Mouse (Mus musculus): ENCODE data around the gene Bsg. TPM values are rescaled to one million over a fixed set of nuclear protein-coding genes. Genes with fewer than 3 reads are reported as not detected.

Gene Bsg
- polyA plus RNA-seq, 1 experiment from 2014 or later = 717 TPM

DNA sequence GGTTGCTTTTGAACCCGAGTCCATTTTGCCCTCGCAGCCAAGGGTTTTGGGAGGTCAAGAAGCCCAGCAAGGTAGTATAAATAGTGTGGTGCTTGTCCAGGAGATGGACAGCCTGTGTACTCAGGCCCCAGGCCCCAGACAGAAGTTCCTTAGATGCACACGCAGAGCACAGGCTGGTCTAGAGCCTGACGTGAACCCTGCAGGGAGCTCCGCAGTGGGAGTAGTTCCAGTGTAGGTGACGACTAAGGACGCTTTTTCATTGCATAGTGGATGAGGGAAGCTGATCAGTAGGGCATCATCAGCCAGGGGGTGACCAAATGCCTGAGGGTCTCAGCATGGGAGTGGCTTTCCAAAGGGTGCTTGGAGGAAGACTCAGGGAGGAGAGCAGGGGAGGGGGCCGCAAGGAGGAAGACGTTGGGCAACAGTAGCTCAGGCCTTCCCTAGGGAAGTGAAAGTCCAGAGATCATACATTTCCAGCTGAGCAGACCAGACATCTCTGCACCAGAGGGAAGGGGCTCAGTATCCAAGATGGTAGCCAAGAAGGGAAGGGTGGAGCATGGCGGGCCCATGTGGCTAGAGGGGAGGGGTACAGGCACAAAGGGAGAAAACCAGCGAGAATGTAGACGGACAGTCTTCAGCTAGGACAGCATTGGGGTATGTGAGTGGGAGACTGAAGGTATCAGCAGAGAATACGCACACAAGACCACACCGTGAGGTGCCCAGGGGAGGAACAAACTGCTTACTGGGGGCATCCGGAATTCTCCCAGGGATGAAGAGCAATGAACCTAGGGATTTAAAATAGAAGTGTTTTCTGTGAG is 34.0 kb upstream of the Bsg start:
- peak; percentile 35 for ATAC-seq (ENCODE audit: low FRiP score)
- 35% methylated on average over 15 of the region's 15 CpGs for WGBS
- Histone ChIP-seq H3K4me1 (replicated peaks) (peaks cover 31% of the 10 kb centered on the region), H3K9me3 (no peaks in the 10 kb centered on the region), H3K27me3 (no peaks in the 10 kb centered on the region), H3K27ac (peak overlapping the region; percentile 98), H3K4me3 (peak overlapping the region; percentile 88), H3K9ac (peak overlapping the region; percentile 94), H3K36me3 (peaks cover 23% of the 10 kb centered on the region), H3K4me2 (peak overlapping the region; percentile 97)

DNA sequence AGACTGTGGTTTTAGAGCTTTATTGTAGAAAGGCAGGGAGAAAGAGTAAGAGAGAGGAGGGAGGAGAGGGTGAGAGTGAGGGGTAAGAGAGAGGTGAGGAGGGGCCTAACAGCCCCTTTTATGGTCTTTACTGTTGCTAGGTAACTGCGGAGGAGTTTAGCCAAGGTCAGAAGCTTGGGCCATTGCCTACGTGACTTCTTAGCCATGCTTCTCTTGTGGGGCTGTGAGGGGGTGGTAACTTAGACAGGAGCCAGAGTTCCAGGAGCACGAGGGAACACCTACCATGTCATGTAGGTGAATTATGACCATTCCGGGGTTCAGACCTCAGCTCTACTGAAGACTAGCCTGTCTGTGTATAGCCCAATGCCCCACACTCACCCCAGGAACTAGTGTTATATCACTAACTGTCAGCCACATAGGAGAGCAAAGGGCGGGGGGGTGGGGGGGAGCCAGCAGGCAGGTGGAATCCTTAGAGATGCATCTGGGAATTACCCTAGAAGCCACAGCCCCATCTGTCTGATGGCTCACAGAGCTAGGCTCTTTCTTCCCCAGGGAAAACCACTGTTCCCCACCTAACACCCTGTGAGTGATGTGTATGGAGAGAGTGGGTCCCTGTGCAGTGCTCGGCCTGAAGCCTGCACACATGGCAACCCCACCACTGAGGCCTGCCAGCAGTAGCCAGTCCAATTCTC is 32.7 kb upstream of the Bsg start:
- H3K9ac ChIP-seq = 0 out of 2 replicates have a peak overlapping the region, but pooled peaks have one; percentile 94
- no peaks in the 10 kb centered on the region for H3K9me3 ChIP-seq
- no peak for ATAC-seq (ENCODE audit: low FRiP score)
- H3K27ac ChIP-seq = no peak overlapping the region
- WGBS = 55% methylated on average over 6 of the region's 6 CpGs
- peaks cover 35% of the 10 kb centered on the region for H3K36me3 ChIP-seq
- peak overlapping the region; percentile 97; the same call in 1 of the 2 replicates for H3K4me2 ChIP-seq
- no peaks in the 10 kb centered on the region for H3K27me3 ChIP-seq
- H3K4me1 ChIP-seq (replicated peaks) = peaks cover 31% of the 10 kb centered on the region
- 0 out of 2 replicates have a peak overlapping the region, but pooled peaks have one; percentile 88 for H3K4me3 ChIP-seq

DNA sequence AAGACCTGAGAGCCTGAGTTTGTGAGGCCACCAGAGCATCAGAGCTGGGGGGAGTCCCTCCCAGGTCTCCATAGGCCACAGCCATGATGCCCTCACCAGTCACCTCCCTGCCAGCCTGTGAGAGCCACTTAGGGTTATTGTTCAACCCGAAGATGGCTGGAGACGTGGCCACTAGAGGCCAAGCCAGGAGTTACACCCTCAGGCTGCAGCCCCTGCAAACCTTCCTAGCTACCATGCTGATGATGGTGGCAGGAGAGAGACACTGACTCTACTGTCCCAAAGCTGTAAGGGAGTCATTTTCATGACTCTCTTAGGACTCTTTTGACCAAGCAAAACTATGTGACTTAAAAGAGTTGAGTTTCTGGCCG is 32.2 kb upstream of the Bsg start:
- H3K4me2 ChIP-seq = no peak overlapping the region
- no peak for ATAC-seq (ENCODE audit: low FRiP score)
- H3K27me3 ChIP-seq = no peaks in the 10 kb centered on the region
- WGBS = 67% methylated on average over 3 of the region's 3 CpGs
- no peak overlapping the region for H3K9ac ChIP-seq
- no peak overlapping the region for H3K4me3 ChIP-seq
- H3K27ac ChIP-seq = no peak overlapping the region
- H3K9me3 ChIP-seq = no peaks in the 10 kb centered on the region
- peaks cover 31% of the 10 kb centered on the region for H3K4me1 ChIP-seq (replicated peaks)
- peaks cover 37% of the 10 kb centered on the region for H3K36me3 ChIP-seq

DNA sequence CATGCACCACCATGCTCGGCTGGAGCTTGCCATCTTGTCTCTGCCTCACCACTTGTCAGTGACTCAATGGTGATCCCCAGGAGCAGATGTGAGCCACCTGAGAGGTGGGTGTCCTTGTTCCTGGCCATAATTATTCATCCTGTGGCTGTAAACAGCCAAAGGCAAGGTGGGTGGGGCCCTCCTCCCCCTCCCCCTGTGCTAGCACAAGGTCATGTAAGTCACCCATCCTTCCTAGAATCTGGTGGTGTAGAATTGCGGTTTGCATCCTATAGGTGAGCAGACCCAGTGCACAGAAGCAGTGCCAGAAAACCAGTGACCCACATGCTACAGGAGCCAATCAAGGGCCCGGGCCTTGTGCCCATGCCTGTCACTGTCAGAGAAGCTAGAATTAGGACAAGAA is 31.2 kb upstream of the Bsg start:
- no peak for ATAC-seq (ENCODE audit: low FRiP score)
- peaks cover 29% of the 10 kb centered on the region for H3K4me1 ChIP-seq (replicated peaks)
- peaks cover 37% of the 10 kb centered on the region for H3K36me3 ChIP-seq
- no peaks in the 10 kb centered on the region for H3K9me3 ChIP-seq
- 97% methylated on average over 3 of the region's 3 CpGs for WGBS
- no peak overlapping the region for H3K9ac ChIP-seq
- no peaks in the 10 kb centered on the region for H3K27me3 ChIP-seq
- no peak overlapping the region for H3K27ac ChIP-seq
- no peak overlapping the region for H3K4me3 ChIP-seq
- no peak overlapping the region for H3K4me2 ChIP-seq

DNA sequence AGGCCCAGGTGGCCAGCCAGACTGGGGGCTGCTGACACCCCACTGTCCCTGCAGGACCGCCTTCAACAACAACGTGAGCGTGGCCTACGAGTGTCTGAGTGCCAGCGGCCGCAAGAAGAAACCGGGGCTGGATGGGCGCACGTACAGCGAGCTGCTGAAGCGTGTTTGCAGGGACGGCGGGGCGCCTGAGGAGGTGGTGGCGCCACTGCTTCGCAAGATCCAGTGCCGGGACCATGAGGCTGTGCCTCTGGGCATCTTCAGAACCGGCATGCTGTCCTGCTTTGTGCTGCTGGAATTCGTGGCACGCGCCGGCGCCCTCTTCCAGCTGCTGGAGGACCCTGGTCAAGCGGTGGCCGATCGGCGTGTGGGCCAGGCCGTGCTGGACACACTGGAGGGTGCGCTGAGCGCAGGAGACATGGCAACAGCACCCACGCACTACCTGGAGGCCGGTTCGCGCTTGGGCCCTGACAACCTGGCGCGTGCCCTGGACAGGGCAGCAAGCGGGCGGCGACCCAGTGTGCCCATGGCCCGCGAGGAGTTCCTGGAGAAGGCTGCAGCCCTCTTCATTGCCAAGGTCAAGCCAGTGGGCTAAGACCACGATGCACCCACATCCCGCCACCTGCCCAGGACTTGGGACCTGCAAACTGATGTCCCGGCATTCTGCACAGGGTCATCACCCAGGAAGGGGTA is 28.8 kb upstream of the Bsg start:
- H3K36me3 ChIP-seq = peaks cover 37% of the 10 kb centered on the region
- H3K27ac ChIP-seq = no peak overlapping the region
- H3K9me3 ChIP-seq = no peaks in the 10 kb centered on the region
- ATAC-seq (ENCODE audit: low FRiP score) = no peak
- H3K27me3 ChIP-seq = no peaks in the 10 kb centered on the region
- no peak overlapping the region for H3K4me3 ChIP-seq
- H3K4me1 ChIP-seq (replicated peaks) = peaks cover 17% of the 10 kb centered on the region
- 54% methylated on average over 44 of the region's 44 CpGs for WGBS
- no peak overlapping the region for H3K9ac ChIP-seq
- H3K4me2 ChIP-seq = no peak overlapping the region

DNA sequence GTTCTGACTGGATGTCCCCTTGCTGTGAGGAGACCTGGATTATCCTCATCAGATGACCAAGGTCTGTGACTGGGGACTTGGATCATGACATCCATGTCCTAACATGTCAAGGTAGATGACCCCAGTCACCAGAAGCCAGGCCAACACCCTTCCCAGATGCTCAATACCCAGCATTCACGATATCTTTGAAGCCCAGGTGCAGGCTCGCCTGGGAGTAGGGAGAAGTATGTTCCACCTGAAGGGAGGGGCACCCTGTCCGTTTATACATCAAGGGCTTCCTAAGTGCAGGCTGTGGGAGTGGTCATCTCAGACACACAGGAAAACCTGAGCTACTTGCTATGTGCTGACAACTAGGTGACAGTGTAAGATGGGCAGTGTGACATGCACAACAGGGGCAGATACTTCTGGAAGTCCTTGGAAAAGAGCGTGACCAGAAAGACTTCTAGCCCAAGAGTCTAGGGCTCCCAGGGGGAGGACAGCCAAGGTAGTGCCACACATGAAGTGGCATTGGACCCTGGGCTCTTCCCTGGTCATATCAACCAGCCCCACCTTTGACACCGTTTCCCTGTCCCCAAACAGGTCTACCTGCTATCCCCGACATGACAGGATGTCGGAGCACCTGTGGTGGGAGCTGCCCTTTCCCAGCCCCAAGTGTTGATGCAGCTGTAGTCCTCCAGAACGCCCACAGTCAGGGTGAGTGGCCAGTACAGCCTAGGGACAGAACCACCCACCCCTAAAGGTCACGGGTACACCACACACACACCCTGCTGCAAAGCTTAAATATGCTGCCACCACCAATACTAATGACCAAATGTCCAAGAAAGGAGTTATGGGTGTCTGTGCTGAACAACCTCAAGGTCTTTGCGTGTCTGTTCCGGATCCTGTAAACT is 23.4 kb upstream of the Bsg start:
- Histone ChIP-seq H3K4me2 (peak overlapping the region; percentile 65), H3K36me3 (peaks cover 27% of the 10 kb centered on the region), H3K9me3 (no peaks in the 10 kb centered on the region), H3K9ac (peak overlapping the region; percentile 90), H3K4me1 (replicated peaks) (peaks cover 26% of the 10 kb centered on the region), H3K27ac (peak overlapping the region; percentile 92), H3K4me3 (peak overlapping the region; percentile 88), H3K27me3 (no peaks in the 10 kb centered on the region)
- WGBS = 40% methylated on average over 11 of the region's 11 CpGs
- ATAC-seq (ENCODE audit: low FRiP score) = peak; percentile 26

DNA sequence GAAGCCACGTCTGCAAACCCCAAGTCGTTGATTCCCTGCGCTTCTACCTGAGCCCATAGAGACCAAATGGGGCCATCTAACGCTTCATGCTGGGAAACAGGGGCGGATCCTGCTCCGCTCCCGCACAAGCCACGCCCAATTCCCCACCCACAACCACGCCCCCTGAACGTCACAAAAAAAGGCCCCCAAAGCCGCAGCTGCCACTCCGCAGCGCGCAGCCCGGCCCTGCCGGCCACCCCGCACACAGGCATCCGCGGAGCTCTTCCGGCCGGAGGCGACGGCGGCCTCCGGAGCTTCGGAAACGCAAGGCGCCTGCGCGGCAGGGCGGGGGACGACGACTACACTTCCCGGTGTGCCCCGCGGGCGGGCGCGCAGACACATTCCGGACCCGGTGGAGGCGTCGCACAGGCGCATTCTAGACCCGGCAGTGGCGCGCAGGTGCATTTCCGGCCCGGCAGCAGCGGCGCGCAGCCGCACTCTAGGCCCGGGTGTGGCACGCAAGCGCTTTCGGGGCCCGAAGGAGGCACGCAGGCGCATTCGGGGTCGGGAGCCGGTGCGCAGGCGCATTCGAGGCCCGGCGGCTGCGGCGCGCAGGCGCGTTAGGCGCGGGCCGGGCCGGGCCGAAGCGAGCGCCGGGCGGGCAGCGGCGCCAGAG is 22.6 kb upstream of the Bsg start, which contains the start of gene Cdc34:
Gene Cdc34, plus strand, starts transcription at position 605 of the 655 bp plus-strand sequence.
- Histone ChIP-seq H3K9me3 (no peaks in the 10 kb centered on the region), H3K9ac (peak within 1 kb of the TSS; percentile 90)
- WGBS = under 1% methylated on average over 74 of the region's 84 CpGs

DNA sequence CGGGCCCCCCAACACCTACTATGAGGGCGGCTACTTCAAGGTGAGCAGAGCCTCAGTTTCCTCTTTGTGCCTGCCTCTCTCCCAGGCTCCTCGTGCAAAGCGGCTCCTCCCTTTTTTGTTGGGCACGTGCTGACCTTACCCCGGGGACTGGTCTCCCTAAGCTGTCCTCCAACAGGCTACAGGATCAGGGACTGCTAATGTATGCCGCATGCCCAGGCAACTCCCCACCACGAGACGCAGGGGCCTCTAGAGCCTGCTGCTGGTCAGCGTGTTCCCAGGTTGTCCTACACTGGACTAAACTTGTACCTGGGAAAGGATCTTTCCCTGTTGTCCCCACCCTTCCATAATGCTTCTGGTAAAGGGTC is 21.8 kb upstream of the Bsg start:
- Histone ChIP-seq H3K27me3 (no peaks in the 10 kb centered on the region), H3K9ac (peak overlapping the region; percentile 90), H3K27ac (peak overlapping the region; percentile 73), H3K4me1 (replicated peaks) (peaks cover 26% of the 10 kb centered on the region), H3K4me2 (peak overlapping the region; percentile 97), H3K9me3 (no peaks in the 10 kb centered on the region), H3K36me3 (peaks cover 35% of the 10 kb centered on the region), H3K4me3 (peak overlapping the region; percentile 88)
- ATAC-seq (ENCODE audit: low FRiP score) = peak; percentile 5
- WGBS = 0% methylated on average over 10 of the region's 10 CpGs

More for the DNA sequence above, 22.6 kb upstream of the Bsg start, which contains the start of gene Cdc34:
- H3K36me3 ChIP-seq = peaks cover 27% of the 10 kb centered on the region
- H3K27me3 ChIP-seq = no peaks in the 10 kb centered on the region
- peak within 1 kb of the TSS; percentile 88 for H3K4me3 ChIP-seq
- peak within 1 kb of the TSS; percentile 92 for H3K27ac ChIP-seq
- peaks cover 26% of the 10 kb centered on the region for H3K4me1 ChIP-seq (replicated peaks)
- H3K4me2 ChIP-seq = peak within 1 kb of the TSS; percentile 97
- ATAC-seq (ENCODE audit: low FRiP score) = peak; percentile 93

DNA sequence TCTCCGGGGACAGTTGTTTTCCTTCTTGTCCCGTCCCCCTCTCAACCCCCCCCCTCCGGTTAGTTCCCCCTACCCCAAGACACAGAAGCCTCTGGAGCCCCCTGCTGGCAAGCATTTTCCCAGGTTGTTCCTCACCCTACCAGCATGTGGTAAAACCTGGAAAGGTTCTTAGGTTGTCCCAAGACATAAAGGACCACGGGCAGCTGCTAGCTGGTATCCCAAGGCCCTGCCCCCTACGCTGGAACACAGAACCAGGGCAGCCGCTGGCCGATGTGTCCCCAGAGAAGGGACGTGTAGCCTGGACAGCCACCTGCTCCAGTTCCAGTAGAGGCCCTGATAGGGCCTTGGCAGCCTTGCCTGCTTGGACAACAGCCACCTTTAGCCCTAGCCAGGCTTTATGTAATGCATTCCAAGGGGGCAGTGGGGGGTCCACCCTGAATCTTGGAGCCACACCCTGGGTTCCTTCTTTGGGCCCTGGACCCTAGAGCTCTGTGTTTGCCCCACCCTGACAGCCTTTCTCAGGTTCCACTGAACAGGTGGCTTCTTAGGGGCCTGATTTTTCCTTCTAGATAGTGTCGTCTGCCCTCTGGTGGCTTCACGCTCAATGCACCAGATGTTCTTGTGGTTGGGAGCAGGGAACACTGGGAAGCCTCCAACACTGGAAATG is 21.2 kb upstream of the Bsg start:
- Histone ChIP-seq H3K27me3 (no peaks in the 10 kb centered on the region), H3K4me3 (peak overlapping the region; percentile 88), H3K4me2 (peak overlapping the region; percentile 97), H3K9ac (peak overlapping the region; percentile 90), H3K4me1 (replicated peaks) (peaks cover 26% of the 10 kb centered on the region), H3K36me3 (peaks cover 40% of the 10 kb centered on the region), H3K9me3 (no peaks in the 10 kb centered on the region), H3K27ac (peak overlapping the region; percentile 73; the same call in 1 of the 2 replicates)
- 7% methylated on average over 10 of the region's 10 CpGs for WGBS
- ATAC-seq (ENCODE audit: low FRiP score) = no peak

DNA sequence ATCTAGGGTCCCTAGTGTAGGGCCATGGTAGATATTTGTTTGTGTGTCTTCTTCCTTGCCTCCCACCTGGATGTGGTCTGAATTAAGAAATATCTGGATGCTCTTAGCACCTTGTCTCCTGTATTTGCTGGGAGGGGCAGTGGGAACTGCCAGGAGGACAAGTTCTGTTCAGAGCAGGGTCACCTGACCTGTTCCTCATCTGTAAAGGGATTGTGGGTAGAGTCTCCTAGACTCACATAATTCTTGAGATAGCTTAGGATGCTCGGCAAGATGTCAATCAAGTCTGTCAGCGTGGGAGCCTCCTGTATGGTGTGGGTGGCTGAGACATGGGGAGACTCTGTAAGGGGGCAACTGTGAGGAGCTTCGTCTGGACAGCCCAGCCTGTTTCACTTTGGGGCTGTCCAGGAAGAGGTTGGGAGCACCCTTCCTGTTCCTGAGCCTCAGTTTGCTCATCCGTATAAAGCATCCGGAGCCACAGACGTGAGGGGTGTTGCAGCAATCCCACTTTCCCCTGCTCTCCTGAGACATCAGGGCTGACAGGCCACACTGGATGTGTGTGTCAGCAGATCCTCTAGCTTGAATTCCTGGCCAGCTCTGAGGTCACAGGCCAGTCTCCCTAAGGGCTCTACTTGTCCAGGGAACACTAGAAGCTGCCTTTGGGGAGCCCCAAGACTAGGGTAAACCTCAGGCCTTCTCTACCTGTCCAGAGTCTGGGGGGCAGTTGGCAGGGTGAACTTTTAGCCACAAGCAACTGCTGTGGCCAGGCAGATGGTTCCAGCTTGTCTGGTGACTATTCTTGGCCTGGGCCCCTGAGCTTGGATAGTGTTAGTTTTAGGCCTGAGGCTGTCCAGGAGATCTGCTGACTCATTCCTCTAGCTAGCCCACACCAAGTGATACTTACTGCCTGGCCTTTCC is 20.3 kb upstream of the Bsg start:
- H3K9me3 ChIP-seq = no peaks in the 10 kb centered on the region
- no peak for ATAC-seq (ENCODE audit: low FRiP score)

More for the DNA sequence above, 20.3 kb upstream of the Bsg start:
- Histone ChIP-seq H3K4me3 (peak overlapping the region; percentile 88), H3K27me3 (no peaks in the 10 kb centered on the region), H3K27ac (no peak overlapping the region), H3K4me1 (replicated peaks) (peaks cover 26% of the 10 kb centered on the region), H3K9ac (peak overlapping the region; percentile 90), H3K4me2 (peak overlapping the region; percentile 97), H3K36me3 (peaks cover 50% of the 10 kb centered on the region)
- WGBS = 89% methylated on average over 6 of the region's 6 CpGs
